Mouse (Mus musculus) ovary, postnatal 36 days (tissue): ENCODE data around the gene Commd1.

Experiments
- DNase-seq: peaks from one replicate; pipeline ENCODE4 v3.0.0; 2022; ENCODE audit warnings: low spot score, mixed read lengths

Gene Commd1

DNA sequence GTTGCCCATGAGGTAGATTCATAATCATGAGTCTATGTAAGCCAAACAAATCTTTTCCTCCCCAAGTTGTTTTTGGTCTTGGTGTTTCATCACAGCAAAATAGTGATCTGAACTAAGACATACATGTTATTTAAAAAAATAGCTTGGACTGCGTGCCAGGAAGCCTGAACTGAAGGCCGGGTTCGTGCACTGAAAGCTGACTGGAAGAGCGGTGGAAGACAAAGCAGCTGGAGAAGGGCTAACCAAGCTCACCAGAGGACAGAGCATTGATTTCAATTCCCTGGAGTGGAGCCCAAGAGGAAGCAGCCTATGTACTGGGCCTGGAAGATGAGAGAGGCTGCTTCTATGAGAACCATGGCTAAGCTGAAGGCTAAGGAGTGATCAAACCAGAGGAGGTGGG, 95.2 kb downstream of the Commd1 start:
- no peak for DNase-seq

DNA sequence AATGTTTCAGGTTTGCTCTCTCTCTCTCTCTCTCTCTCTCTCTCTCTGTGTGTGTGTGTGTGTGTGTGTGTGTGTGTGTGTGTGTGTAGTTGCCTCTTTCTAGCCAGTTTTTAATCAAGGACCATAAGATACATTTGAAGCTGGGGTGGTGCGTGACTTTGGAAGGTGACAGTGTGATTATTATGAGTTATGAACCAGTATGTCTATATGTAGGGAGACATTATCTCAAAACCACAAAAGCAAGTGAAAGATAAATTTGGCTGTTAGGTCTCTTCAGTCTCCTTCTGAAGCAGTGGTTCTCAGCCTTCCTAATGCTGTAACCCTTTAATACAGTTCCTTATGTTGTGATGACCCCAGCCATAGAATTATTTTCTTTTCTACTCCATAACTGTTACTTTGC, 96.8 kb downstream of the Commd1 start:
- DNase-seq = no peak

DNA sequence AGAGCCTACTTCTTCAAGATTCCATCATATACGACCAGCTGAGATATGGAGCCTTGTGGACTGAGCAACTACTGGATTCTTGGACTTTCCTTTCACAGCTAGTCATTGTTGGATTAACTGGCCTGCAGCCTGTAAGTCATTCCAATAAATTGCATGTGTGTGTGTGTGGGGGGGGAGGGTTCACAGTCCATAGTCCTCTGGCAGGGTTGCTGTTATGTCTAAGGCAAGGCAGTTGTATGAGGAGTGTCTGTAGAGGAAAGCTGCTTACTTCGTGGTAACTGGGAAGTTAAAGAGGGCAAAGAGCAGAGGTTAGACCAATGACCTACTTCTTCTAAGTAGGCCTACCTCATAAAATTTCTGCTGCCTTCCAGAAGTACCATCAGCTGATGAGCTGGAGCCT, 98.5 kb downstream of the Commd1 start:
- no peak for DNase-seq

DNA sequence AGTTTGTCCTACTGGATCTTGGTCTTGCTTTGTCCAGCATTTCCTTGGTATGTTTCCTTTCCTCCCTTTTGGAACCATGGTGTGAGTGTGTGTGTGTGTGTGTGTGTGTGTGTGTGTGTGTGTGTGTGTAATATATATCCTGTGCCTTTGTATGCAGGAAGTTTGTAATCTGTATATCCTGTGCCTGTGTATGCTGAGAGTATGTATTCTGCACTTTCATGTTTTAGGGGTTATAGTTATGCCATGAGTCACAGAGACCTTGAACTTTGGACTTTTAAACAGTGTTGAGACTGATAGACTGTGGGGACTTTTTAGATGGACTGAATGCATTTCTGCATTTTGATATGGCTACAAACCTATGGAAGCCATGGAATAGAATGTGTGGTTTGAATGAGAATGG, 99.3 kb downstream of the Commd1 start:
- no peak for DNase-seq

DNA sequence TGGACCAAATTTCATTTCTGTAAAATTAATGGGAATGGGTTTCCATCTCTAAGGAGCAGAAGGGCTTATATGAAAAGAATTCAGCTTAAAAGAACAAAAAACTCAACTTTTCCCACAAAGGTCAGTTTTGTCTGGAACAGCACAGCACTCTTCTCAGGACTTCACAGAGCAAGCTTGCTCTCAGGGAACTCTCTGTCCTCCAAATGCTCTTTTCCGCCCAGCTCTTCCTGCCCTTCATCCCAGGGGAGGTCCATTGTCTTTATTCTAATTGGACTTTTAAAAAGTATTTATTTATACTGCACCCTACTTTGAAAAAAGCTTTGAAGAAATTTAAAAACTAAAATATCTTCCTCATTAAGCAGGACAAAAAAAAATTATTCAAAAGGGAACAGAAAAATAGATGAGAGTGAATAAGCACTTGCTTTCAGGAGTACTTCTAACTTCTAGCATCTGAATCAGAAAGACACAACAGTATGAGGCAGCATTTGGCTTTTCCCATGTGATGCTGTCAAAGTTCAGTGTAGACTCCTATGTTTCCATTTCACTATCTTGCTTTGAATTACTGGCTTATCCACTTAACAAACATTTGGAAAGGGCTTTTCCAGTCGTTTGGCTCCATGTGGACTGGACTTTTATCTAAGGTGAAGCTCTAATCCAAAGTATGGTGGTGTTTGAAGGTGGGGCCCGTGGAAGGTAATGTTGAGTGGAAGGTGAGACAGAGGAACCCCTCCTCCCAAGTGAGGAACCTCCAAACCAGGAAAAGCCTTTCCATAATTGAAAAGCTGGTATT, 101.6 kb downstream of the Commd1 start:
- no peak for DNase-seq

DNA sequence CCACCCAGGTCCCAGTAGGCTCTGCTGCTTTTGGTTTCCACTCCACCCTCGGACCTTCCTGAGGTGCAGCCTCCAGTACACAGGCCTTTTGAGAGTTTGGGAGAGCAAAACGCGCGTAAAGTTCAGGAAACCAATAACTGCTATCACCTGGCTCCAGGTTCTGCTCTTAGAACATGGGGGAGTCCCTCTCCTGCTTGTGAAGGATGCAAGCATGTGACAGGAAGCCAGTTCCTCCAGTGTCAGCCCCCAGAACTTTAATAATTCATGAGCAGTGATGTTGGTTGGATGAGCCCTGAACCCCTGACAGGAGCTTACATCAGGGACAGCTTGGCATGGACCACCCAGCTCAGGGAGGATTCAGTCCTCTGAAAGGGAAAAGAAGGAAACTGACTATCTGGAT, 102.5 kb downstream of the Commd1 start:
- DNase-seq = no peak

DNA sequence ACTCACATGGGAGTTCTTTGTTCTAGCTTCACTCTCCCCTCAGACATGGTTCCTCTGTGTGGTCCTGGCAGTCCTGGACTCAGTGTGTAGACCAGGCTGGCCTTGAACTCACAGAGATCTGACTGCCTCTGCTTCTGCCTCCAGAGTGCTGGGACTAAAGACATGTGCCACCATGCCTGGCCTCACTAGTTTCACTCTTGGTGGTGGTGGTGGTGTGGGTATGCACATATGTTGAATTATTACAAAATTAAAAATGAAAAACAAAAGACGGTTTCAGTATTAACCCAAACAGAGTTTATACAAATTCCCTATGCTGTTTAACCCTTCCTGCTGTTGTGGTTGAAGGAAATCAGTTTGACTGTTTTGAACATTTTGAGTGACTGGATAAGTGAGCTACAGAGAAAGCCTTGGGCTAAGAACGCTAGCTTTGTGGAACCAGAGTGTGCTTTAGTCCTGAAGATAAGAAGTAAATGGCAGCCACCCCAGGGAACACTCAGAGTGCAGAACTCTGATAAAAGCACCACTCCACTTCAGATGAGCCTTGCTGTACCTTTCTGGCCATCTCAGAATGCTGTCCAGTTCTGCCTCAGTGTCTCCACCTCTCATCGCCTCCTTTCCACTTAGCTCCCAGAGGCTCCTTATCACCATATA, 105.4 kb downstream of the Commd1 start:
- DNase-seq = no peak

DNA sequence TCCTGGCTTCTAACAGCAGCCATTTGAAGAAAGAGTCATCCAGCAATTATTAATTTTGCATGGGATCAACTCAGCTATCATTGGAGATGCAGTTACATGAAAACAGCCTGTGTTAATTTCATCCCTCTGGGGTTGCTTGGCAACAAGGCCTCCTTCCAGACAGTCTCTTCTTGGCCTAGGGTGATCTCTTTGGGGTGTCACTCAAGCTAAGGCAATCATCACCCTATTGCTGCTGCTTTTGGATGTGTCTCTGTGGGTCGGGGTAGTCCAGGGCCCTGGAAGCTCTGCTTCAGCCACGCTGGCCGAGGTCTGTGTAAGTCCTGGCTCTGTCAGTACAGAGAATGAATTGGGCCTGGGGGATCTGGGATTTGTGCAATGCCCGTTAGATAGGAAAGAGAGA, 106.9 kb downstream of the Commd1 start:
- DNase-seq = no peak

DNA sequence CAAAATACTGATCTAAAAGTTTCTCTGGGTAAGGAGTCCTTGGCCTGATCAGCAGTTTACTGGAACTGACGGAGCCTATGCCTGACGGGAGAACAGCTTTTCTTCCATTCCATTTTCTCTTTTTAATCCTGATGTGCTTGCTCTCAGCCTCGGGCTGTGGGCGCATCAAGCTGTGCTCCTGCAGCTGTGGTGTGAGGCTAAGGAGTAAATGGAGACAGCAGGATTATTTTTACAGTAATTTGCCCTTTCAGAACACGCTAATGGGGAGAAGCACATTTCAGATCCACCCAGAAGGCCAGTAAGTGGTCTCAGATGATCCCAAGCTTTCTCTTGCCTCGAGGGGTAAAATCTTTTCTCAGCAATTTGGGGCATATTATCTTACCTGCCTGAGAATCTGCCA, 107.4 kb downstream of the Commd1 start:
- DNase-seq = no peak

DNA sequence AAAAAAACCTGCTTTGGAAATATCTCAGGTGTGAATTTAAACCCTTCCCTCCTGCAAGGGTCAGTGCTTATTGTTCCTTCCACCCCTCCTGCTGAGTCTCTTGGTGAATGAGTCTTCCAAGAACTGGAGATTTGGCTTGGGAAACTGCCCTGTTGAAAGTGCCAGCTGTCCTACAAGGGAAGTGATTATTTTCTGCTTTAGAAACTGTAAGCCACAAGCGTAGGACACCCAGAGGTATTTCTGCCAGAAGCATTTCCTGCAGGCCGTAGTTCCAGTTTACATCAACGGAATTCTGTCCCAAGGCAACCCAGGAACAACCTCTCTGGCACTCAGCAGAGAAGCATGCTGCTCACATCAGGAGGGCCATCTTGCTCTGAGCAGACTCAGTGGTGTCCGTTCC, 108.8 kb downstream of the Commd1 start:
- DNase-seq = no peak

DNA sequence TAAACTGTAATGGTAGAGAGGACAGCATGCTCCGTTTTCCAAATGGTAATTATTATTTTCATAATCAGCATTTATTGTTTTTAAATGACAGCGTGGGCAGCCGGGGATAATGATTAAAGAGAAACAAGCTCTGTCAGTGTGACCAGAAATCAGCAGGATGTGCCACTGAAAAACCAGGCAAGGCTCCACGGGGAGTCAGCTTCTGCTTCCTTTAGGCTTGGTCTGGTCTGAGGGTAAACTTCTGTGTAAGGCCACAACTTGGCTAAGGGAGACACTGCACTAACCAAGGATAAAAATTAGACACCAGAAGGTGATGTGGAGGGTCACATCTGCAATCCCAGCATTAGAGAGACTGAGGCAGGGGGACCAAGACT, 109.9 kb downstream of the Commd1 start:
- no peak for DNase-seq

DNA sequence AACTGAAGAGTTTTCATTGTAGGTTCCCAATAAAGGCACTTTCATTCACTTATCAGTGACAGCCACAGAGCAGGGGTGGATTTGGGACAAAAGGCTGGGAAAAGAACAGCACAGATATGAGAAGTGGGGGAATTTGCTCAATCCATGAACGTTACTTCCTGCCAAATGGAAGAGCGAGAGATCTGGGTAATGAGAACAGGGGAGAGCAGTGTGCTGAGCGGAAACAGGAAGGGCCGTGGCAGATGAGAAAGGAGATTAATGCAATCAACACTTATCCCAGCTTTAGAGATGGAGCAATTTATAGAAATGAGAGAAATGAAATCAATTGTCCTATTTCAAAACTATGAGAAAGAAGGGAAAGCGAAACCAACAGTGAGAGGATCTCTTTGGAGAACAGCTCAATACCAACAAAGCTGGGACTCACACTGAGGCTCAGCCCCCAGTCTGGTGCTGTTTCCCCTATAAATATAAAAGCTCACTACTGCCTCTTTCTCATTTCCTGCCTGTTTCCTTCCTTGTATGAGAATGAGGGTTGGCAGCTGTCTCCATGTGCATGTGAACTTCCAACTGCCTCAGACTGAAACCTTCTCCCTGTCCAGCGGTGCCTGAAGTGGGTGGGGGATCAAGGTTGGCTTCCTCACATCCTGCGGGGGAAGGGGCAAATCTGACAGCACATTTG, 110.4 kb downstream of the Commd1 start:
- no peak for DNase-seq

DNA sequence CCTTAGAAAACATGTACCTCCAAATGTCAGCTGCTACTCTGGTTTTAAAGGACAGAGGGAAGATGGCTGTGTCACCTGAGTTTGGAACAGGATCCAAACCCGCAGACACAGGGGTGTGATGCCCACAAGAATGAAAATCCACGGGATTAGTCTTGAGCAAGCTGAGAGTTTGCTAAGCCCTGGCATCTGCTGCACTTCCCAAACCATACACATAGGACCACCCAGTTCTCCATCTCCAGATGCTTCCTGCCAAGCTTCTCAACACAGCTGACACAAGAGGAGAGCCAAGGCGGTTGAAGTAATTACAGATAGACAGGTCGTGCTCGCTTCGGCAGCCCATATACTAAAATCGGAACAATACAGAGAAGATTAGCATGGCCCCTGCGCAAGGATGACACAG, 113.6 kb downstream of the Commd1 start:
- no peak for DNase-seq

DNA sequence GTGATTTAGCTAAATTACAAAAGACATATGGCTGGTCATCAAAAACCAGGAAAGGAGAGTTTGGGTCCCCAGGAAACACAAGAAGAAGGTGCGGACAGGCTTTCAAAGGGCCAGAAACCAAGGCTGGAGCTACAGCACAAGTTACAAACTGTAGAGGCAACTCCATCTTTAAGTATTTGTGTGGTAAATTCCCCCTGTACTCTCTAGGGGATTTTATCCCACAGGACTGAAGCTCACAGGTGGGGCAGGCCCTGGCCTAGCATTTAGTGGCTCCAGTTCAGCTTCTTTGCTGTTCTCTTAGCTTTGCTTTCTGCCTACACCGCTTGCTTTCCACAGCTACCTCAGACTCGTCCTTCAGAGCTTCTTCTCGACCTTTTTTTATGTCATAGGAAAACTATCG, 114.5 kb downstream of the Commd1 start:
- no peak for DNase-seq

DNA sequence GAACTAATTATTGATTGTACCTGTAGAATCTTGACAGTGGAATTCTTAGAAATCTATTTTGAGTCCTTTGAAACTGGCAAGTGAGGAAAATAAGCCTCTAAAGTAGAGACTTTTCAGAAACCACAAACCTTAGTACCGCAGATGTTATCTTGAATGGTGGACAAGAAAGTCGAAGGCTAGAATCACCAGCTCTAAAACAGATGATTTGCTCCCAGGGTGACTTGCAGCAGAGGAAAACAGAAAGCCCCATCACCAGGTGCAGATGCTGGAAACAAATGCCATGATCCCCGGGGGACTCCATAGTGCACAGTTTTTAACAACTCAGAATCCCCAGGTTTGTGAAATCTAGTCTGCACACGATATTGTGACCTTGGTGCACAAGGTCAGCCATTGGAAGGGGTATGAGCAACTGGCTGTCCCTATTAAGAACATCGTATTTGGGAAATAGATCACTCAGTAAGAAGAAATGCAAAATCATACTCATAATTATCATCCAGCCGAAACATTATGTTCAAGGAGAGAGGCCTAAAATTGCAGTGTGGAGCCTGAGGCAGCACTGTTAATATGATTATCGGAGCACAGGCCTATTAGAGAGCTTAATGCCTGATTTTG, 116.4 kb downstream of the Commd1 start:
- no peak for DNase-seq

DNA sequence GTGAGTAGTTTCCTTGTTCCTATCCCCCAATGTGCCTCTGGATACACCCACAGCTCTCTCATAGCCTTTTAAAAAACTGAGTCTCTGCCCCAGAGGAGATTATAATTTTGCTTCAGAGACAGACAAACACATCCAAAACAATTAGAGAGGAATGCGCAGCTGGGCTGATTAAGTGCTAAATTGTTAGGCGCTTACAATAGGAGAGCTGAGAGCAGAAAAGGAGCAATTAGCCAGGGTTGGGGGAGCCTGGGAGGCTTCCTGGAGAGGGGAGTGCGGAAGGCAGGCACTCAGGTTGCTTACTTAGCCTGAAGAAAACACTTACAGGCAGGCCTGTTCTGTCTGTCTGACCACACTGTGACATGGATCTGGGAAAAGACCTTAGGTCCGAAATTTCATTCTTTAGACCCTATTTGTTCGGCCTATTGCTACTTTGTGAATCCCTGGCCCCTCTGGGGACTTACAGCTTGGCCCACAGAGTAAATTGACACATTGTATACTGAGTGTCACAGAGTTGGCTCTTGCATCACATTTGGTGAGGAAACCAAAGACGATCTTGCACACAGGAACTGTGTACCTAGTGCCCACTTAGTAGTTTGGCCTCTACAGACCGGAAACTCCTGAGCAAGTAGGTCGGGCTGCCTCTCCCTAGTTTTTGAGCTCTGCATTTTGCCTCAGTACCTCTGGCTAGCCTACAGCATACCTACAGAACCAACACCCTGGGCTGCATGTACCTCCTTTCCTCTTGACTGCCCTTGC, 117.7 kb downstream of the Commd1 start:
- DNase-seq = no peak

DNA sequence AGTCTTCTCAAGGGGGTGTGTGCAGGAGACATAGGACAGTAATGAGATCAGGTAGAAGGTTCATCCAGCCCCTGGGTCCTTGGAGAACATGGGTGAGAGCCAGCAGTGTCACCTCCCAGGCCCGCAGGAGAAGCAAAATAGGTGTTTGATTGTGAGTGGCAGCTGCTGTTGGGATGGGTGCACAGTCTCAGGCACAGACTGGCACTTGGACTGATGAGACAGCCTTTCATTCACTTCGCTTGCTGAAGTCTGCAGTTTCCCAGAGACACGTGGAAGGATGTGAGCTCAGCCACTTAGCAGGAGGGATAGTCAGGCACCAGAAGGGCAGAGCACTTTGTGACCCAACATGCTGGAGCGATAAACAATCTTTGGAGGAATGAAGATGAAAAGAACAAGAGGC, 118.6 kb downstream of the Commd1 start:
- no peak for DNase-seq

DNA sequence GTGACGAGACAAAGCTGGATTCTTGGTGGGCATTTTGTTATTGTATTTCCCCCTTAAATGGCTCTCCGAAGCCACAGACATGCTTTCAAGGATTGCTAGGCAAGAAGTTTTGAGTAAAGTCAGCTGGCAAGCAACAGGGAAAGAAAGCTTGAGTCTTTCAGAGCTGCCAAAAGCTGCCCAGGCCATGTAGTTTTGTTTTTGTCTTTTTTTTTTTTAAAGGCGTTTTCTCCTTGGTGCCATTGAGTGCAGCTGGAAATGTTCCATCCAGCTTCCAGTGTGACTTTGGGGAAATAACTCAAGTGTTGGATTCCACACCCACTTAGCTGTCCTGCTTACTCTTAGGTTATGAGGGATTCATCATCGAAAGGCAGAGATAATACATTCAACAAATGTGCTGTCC, 120.9 kb downstream of the Commd1 start:
- DNase-seq = no peak

DNA sequence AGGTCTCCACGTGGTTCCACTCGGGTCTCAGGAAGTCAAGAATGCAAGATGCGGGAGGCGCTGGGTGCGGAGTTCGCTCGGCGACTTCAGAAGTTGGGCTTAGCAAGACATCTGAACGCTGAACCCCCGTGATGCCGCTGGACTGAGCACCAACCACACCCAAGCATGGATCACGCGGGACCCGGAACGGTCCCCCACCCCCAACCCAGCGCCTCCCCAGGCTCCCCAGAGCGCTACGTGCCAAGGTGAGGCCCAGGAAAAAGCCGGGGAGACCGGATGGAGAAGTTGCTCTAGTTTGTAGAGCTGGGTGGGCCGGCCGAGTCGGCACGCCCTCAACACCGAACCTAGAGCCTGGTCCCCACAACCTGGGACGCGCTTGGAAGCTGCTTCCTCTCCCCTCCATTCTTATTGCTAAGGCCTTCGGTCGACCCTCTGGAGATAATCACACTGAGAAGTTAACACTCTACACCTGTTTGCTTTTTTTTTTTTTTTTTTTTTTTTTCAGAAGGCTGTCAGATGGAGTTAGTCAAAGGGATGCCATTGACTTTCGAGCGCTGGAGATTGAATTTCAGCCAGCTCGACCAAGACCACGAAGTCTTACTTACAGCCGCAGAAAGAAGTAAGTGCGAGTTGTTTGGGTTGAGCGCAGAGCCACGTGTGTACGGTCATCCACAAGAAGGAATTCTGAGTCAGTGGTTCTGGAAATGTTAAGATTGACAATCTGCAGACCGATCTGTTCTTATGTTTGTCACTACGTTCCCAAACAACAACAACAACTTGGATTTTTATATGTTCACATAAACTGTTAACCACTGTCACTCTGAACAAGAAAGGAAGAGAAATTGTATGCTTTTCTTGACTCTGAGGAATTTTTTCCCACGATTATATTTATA, 121.6 kb downstream of the Commd1 start, which contains the start of gene B3gnt2:
Gene B3gnt2 (minus strand): TSS at position 627 of the 893 bp plus-strand sequence.
- DNase-seq = peak; percentile 51

DNA sequence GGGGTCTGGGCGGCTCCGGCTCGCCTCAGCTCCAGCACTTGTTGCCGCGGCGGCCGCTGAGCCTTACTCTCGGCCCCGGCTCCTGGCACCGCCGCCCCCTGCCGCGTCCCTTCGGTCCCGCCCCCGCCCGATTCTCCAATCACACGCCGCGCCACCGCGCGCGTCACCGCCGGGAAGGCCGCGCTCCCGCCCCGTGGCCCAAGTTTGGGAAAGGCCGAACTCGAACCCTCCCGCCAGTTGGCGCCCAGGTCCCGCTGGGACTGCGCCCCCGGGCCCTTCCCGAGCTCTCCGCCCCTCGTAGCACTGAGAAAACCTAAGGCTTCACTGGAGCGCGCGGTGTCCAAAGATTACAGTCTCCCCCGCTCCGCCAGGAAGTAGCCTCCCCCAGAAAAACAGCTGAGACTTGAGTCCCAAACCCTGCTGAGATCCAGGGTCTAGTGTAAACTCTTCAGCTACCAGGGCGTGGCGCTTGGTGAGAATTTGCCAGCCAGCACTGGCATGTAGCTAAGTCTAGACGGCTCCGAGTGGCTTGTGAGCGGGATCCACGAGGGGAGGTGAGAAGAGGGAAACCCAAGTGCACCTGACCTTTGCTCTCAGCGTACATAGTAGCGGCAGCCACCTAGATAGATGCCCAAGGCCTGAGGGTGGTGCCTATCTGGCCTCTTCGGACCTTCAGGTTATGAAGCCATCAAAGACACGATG, 122.4 kb downstream of the Commd1 start:
- DNase-seq = peak; percentile 91

DNA sequence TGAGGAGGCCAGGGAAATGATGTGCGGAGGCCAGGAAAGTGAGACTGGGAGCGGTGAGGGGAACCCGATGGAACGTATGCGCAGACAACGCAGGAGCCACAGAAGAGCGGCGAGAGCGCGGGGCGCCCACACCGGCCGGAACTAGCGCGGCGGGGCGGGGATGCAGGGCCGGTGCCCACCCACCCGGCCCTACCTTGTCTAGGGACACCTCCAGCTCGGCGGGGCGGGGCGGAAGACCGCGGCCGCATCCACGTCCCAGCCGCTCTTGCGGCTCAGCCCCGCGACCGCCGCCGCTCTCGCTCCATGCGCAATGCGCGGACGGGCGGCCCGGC, 122.9 kb downstream of the Commd1 start:
- no peak for DNase-seq
